Mouse (Mus musculus): Measurements from ENCODE around the gene Rab33b.

DNA sequence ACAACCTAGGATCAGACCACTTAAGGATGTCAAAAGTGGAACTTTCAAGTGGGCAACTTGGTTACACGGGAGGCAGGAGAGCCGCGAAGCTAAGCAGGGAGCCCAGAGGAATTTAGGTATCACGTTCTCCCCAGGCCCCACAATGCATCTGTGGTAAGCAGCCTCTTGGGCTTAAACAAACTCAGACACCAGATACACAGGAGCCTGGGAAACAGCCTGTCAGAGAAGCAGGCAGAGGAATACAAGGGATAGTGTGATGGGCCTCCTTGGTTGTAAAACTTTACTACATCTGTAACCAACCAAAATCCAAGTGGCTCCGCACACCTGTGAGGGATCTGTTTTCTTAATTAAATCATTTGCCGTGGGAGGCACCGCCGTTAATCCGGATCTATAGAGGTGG lies 50.3 kb downstream of the Rab33b start:
- TF ChIP-seq POLR2A (IDR thresholded peaks at IDR 0.05; ENCODE audit: borderline replicate concordance, insufficient read depth, low read length): no peak
- TF ChIP-seq CTCF (IDR thresholded peaks at IDR 0.05; ENCODE audit: borderline replicate concordance, insufficient read depth, low read depth, low read length): no peak
